Mouse (Mus musculus): ENCODE results near the gene Gm20826.
"Not testable (repeated sequence)": the region's sequence is repeated elsewhere in the genome, so short reads cannot be mapped to it uniquely, and the experiment has no call there.

DNA sequence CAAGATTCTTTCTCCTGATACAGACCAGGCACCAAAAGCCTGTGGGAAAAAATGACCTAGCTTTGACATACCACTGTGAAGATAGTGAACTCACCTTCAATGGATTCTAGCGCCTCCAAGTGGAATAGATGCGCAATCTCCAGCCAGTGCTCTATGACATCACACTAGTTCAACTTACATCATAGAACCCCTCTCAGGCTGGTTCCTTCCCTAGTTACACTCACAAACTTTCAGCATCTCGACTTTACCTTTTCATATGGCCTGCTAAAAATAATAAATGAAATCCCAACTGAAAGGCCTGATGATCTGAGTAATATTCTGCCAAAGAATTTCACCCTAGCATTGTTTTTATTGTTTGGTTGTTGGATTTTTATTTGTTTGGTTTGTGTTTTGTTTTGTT, at the start of gene Gm20826:
- TF ChIP-seq CTCF (IDR thresholded peaks at IDR 0.05); POLR2A (IDR thresholded peaks at IDR 0.05; ENCODE audit: insufficient read depth, low read depth, low read length): not testable (repeated sequence)
